Mouse (Mus musculus) liver, embryonic 16.5 days (tissue): Measurements from ENCODE around the gene Tmem69. TPM values are rescaled to one million over a fixed set of nuclear protein-coding genes. Genes with fewer than 3 reads are reported as not detected.

Experiments
- ATAC-seq: fragments of 200-750 bp; cut with Nextera tagmentation; 2 replicates; pipeline ENCODE4 v1.8.0; 2017; ENCODE audit warnings: low read depth, mild to moderate bottlenecking, moderate number of reproducible peaks, moderate library complexity
- H3K27ac ChIP-seq: fragments of 300-500 bp; sonication (generic); 2 replicates; pipeline ENCODE4 v1.5.1; 2014; ENCODE audit warnings: mild to moderate bottlenecking, low read length
- H3K27me3 ChIP-seq: fragments of 300-500 bp; sonication (generic); 2 replicates; pipeline ENCODE4 v1.6.1; 2014; ENCODE audit warnings: low read depth, low read length, mixed read lengths; ENCODE audit not compliant: control insufficient read depth, insufficient read depth
- H3K36me3 ChIP-seq: fragments of 300-500 bp; sonication (generic); 2 replicates; pipeline ENCODE4 v1.6.1; 2014; ENCODE audit warnings: mild to moderate bottlenecking; ENCODE audit not compliant: control insufficient read depth, insufficient read depth
- H3K4me1 ChIP-seq: fragments of 300-500 bp; sonication (generic); 2 replicates; pipeline ENCODE4 v1.6.1; 2014; ENCODE audit warnings: low read depth, low read length, mixed read lengths; ENCODE audit not compliant: control insufficient read depth
- H3K4me2 ChIP-seq: fragments of 300-500 bp; sonication (generic); 2 replicates; pipeline ENCODE4 v1.6.1; 2014; ENCODE audit warnings: low read depth, low read length, mixed read lengths
- H3K4me3 ChIP-seq: fragments of 300-500 bp; sonication (generic); 2 replicates; pipeline ENCODE4 v1.5.1; 2014; ENCODE audit warnings: low read depth, mild to moderate bottlenecking, low read length
- H3K9ac ChIP-seq: fragments of 300-500 bp; sonication (generic); 2 replicates; pipeline ENCODE4 v1.6.1; 2014; ENCODE audit warnings: low read depth, low read length
- H3K9me3 ChIP-seq: fragments of 300-500 bp; sonication (generic); replicated peaks from 2 replicates; pipeline ENCODE4 v1.6.1; 2016; ENCODE audit warnings: low read length; ENCODE audit not compliant: control insufficient read depth
- WGBS: fragments of 180-500 bp; shearing (Covaris S2); extraction: QIAGEN DNeasy Blood & Tissue Kit; methylation state at CpG from one replicate; pipeline ENCODE4 v1.1.7; 2014; ENCODE audit not compliant: insufficient replicate concordance; 5-methylcytosine and 5-hydroxymethylcytosine counted together
- polyA plus RNA-seq: library from polyadenylated mRNA; unstranded; fragments of >200 nt; fragmentation: Nextera tagmentation; extraction: Ambion mirVana; gene quantifications from 2 replicates; pipeline ENCODE4 v1.2.1, GENCODE M21; 2015

The Tmem69 gene
- polyA plus RNA-seq, 1 experiment from 2014 or later: 17.8 TPM

DNA sequence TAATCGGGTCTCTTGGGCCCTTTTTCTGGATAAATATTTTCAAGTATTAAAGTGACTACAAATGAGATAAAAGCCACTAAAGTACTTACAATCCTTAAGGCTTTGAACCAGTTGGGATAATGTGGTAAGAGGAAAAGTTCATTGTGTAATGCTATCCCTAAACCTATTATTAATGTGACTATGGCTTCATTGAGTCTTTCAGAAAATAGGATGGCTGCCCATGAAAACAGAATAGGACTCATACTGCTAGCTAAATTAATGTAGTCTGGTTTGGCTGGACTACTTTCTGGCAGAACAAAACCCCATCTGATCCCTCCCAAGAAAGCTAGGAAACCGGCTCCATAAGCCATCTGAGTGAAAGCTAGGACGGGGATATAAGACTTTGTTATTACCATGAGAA lies 2.7 kb downstream of the Tmem69 start:
- Histone ChIP-seq H3K9me3 (no peaks in the 10 kb centered on the region), H3K27ac (no peak overlapping the region), H3K9ac (no peak overlapping the region), H3K36me3 (peaks cover 5% of the 10 kb centered on the region), H3K27me3 (no peaks in the 10 kb centered on the region), H3K4me3 (no peak overlapping the region), H3K4me1 (peaks cover 2% of the 10 kb centered on the region; the same call in 1 of the 2 replicates), H3K4me2 (no peak overlapping the region)
- 78% methylated on average over 3 of the region's 3 CpGs for WGBS
- ATAC-seq: no peak

DNA sequence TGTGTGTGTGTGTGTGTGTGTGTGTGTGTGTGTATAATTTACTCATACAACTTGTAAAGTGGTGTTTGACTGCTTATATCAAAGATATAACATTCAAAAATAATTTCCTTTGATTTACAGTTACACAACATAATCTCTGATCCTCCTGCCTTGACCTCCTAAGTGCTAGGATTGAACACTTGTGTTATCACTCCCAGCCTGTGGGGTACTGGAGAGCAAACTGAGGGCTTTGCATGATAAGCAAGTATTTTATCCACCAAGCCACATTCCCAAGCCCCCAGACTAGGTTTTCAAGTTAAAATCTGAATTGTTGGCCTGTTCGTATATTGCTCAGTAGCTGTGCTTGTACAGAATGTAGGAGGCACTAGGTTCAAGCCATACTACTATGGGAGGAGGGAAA lies 5.3 kb downstream of the Tmem69 start:
- no peaks in the 10 kb centered on the region for H3K27me3 ChIP-seq
- no peak for ATAC-seq
- no peak overlapping the region for H3K9ac ChIP-seq
- H3K36me3 ChIP-seq: peaks cover 5% of the 10 kb centered on the region
- no peak overlapping the region for H3K4me2 ChIP-seq
- no peak overlapping the region for H3K4me3 ChIP-seq
- H3K27ac ChIP-seq: no peak overlapping the region
- 24% methylated on average over 1 of the region's 1 CpGs for WGBS
- no peaks in the 10 kb centered on the region for H3K9me3 ChIP-seq
- H3K4me1 ChIP-seq: peaks cover 2% of the 10 kb centered on the region; the same call in 1 of the 2 replicates

DNA sequence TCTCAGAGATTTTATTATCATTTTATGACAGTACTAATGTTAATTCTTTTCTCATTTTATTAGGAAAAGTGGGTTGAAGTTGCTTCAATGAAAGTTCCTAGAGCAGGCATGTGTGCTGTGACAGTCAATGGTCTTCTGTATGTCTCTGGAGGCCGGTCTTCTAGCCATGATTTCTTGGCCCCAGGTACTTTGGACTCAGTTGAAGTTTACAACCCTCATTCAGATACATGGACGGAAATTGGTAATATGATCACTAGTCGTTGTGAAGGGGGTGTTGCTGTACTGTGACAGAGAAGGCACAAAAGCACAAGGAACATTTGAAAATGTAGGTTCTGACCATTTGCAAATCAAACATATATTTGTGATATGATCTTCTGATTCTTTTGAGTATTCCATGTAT lies 18.0 kb downstream of the Tmem69 start:
- no peak for ATAC-seq
- no peak overlapping the region for H3K27ac ChIP-seq
- H3K4me1 ChIP-seq: no peaks in the 10 kb centered on the region
- no peaks in the 10 kb centered on the region for H3K9me3 ChIP-seq
- H3K4me2 ChIP-seq: no peak overlapping the region
- H3K36me3 ChIP-seq: peaks cover 6% of the 10 kb centered on the region
- no peak overlapping the region for H3K4me3 ChIP-seq
- no peaks in the 10 kb centered on the region for H3K27me3 ChIP-seq
- 76% methylated on average over 3 of the region's 3 CpGs for WGBS
- H3K9ac ChIP-seq: no peak overlapping the region

DNA sequence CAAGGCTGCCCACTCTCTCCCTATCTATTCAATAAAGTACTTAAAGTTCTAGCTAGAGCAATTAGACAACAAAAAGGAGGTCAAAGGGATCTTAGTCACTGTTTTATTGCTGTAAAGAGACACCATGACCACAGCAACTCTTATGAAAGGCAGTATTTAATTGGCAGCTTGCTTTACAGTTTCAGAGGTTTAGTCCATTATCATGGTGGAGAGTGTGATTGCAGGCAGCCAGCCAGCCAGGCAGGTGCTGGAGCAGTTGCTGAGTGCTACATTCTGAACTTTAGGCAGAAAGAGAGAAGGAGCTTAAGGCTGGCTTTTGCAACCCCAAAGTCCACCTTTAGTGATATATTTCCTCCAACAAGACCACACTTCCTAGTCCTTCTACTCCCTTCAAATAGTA lies 19.4 kb downstream of the Tmem69 start:
- Histone ChIP-seq H3K36me3 (peaks cover 6% of the 10 kb centered on the region), H3K4me1 (no peaks in the 10 kb centered on the region), H3K27ac (no peak overlapping the region), H3K9ac (no peak overlapping the region), H3K4me2 (no peak overlapping the region), H3K27me3 (no peaks in the 10 kb centered on the region), H3K4me3 (no peak overlapping the region), H3K9me3 (no peaks in the 10 kb centered on the region)
- ATAC-seq: no peak

DNA sequence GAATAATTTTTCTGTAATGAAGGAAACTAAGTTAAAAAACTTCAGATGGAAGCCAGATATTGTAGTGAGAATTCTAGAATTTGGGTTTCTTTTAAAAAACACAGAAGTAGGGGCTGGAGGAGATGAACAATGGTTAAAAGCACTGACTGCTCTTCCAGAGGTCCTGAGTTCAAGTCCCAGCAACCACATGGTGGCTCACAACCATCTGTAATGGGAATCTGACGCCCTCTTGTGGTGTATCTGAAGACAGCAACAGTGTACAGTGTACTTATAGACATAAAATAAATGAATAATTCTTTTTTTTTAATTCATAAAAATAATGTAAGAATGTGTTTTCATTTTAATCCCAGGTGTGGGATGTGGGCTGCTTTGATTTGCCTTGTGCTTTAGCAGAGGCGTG lies 24.6 kb downstream of the Tmem69 start:
- Histone ChIP-seq H3K9ac (no peak overlapping the region), H3K4me3 (no peak overlapping the region), H3K4me2 (no peak overlapping the region), H3K4me1 (no peaks in the 10 kb centered on the region), H3K27ac (no peak overlapping the region), H3K36me3 (peaks cover 3% of the 10 kb centered on the region), H3K27me3 (no peaks in the 10 kb centered on the region), H3K9me3 (no peaks in the 10 kb centered on the region)
- ATAC-seq: no peak
- WGBS: 58% methylated on average over 2 of the region's 2 CpGs

DNA sequence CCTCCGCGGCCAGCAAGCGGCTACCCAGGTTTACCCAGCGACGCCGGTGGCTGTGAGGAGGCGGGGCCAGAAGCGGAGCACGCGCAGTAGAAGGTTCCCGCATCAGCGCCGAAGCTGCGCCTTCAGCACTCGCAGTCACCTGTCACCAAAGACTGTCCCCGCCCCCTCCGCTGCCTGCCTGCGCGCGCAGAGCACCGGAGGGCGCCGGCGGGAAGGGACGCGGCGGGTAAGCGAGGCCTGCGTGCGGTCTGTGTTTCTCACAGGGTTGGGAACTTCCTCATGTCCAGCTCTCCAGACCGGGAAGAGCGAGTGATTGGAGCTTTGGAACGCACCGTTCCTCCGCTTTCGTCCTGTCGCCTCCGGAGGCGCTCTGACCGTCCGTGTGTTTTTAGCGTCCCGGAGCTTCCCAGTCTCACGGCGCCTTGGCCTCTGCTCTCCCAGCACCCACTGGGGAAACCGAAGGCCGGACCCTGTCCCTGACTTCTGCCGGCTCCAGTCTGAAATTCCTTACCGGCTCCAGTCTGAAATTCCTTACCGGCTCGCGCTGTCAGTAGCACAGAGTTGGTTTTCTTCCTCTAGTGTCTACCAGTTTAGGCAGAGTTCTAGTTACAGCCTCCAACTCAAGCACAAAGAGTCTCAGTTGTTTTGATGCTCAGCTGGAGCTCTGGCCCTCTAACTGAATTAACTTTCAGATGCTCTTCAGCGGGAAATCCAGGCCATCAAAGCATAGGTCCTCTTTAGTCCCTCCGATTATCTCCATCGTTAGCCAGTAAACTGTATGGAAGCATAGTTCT lies 48.1 kb downstream of the Tmem69 start, which contains the start of gene Ipp:
TSS of gene Ipp (plus strand) at position 125 of the 794 bp plus-strand sequence.
- Histone ChIP-seq H3K4me2 (peak within 1 kb of the TSS; percentile 93), H3K27ac (peak within 1 kb of the TSS; percentile 80), H3K36me3 (peaks cover 3% of the 10 kb centered on the region; the same call in 1 of the 2 replicates), H3K4me3 (peak within 1 kb of the TSS; percentile 73), H3K27me3 (no peaks in the 10 kb centered on the region), H3K4me1 (peaks cover 13% of the 10 kb centered on the region), H3K9me3 (no peaks in the 10 kb centered on the region), H3K9ac (peak within 1 kb of the TSS; percentile 79)
- 1% methylated on average over 54 of the region's 55 CpGs for whole genome bisulfite sequencing
- ATAC-seq: peak; percentile 98

DNA sequence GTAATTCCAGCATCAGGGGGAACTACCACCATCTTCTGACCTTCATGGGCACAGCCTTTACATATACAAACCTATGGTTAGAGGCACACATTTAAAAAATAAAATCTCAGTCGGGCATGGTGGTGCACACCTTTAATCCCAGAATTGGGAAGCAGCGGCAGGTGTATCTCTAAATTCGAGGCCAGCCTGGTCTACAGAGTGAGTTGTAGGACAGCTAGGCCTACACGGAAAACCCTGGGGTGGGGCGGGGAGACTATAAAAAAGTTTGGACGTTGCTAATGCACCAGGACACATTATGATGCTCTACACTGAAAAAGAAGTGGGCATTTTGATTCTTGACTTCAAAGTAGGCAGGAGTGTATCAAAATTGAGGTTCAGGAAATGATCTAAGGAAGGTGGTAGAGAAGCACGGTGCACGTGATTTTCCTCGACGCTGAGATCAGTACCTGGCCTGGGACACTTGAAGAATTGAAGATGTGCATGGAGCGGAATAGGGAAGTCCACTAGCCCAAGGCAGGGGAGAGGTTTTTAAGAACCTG lies 48.8 kb downstream of the Tmem69 start:
- H3K4me1 ChIP-seq: peaks cover 13% of the 10 kb centered on the region

More for the DNA sequence above, 48.8 kb downstream of the Tmem69 start:
- Histone ChIP-seq H3K36me3 (peaks cover 3% of the 10 kb centered on the region; the same call in 1 of the 2 replicates), H3K27me3 (no peaks in the 10 kb centered on the region), H3K4me3 (peak overlapping the region; percentile 73), H3K9me3 (no peaks in the 10 kb centered on the region), H3K9ac (peak overlapping the region; percentile 74), H3K4me2 (peak overlapping the region; percentile 93), H3K27ac (peak overlapping the region; percentile 71)
- 0 out of 2 replicates have a peak, but pooled peaks have one; percentile 2 for ATAC-seq
- WGBS: 19% methylated on average over 11 of the region's 11 CpGs

Other genes with a start within 250 kb of the Tmem69 start
- gene Mast2, start 91.8 kb downstream of the Tmem69 start, polyA plus RNA-seq: 3.4 and 3.8 TPM in 2 replicates
- 12.3 and 13.3 TPM in 2 replicates for gene Ipp, start 48.4 kb downstream of the Tmem69 start, polyA plus RNA-seq
- 15.3 and 16.0 TPM in 2 replicates for gene Gpbp1l1, start 1.7 kb upstream of the Tmem69 start, polyA plus RNA-seq
- 2.2 and 2.4 TPM in 2 replicates for gene Ccdc17, start 40.7 kb upstream of the Tmem69 start, polyA plus RNA-seq
- gene Nasp, start 72.0 kb upstream of the Tmem69 start, polyA plus RNA-seq: 38.4 and 45.2 TPM in 2 replicates
- 294 and 297 TPM in 2 replicates for gene Akr1a1, start 95.7 kb upstream of the Tmem69 start, polyA plus RNA-seq
- gene Prdx1, start 129.6 kb upstream of the Tmem69 start, polyA plus RNA-seq: 964 and 975 TPM in 2 replicates
- 8.8 and 8.9 TPM in 2 replicates for gene Mmachc, start 152.5 kb upstream of the Tmem69 start, polyA plus RNA-seq
- 10.3 and 12.4 TPM in 2 replicates for gene Ccdc163, start 152.6 kb upstream of the Tmem69 start, polyA plus RNA-seq
- gene Tesk2, start 165.0 kb upstream of the Tmem69 start, polyA plus RNA-seq: 5.4 and 5.9 TPM in 2 replicates